Mouse (Mus musculus) left cerebral cortex, adult 2 months (tissue): ENCODE measurements around the gene Efna1. TPM values are rescaled to one million over a fixed set of nuclear protein-coding genes. Genes with fewer than 3 reads are reported as not detected.
A peak's percentile ranks its signal among the peaks of the same experiment; 100 is the strongest.

Source experiments
- DNase-seq, 2 experiments: peaks; one replicate each; pipeline ENCODE4 v3.0.0; 2021 to 2022; ENCODE audit warnings: low spot score in 2 of 2, mixed read lengths in 1 of 2; ENCODE audit errors: extremely low spot score in 1 of 2
- H3K27ac ChIP-seq: fragments of 200-600 bp; 2 replicates; pipeline ENCODE4 v1.8.1; 2022
- H3K4me3 ChIP-seq: fragments of 200-600 bp; 2 replicates; pipeline ENCODE4 v1.8.1; 2022
- CTCF ChIP-seq: fragments of 200-600 bp; IDR thresholded peaks from 2 replicates; pipeline ENCODE4 v1.8.1; 2022; ENCODE audit warnings: antibody characterized with exemption, mild to moderate bottlenecking, moderate library complexity
- intact Hi-C: fragments of 180-260 bp; cut with DNase I; formaldehyde crosslinking; loops from one replicate; pipeline ENCODE4 v1.15.1; 2025
- total RNA-seq, 2 experiments: library from RNA; stranded (reverse); gene quantifications; 2 replicates each; pipeline ENCODE4 v1.2.3; 2021

Gene Efna1
- total RNA-seq, 2 experiments from 2014 or later = 5.5 to 5.9 TPM

- Histone ChIP-seq H3K4me3 (peak overlapping the region; percentile 68), H3K27ac (peak overlapping the region; percentile 93)
- intact Hi-C loops = no loop called here
- peak; percentile 57 to 73 for DNase-seq
- TF ChIP-seq CTCF = no peak
Observed at GRCm38 (mm10) chr3:89270891-89271290, 10.1 kb downstream of the Efna1 start.

DNA sequence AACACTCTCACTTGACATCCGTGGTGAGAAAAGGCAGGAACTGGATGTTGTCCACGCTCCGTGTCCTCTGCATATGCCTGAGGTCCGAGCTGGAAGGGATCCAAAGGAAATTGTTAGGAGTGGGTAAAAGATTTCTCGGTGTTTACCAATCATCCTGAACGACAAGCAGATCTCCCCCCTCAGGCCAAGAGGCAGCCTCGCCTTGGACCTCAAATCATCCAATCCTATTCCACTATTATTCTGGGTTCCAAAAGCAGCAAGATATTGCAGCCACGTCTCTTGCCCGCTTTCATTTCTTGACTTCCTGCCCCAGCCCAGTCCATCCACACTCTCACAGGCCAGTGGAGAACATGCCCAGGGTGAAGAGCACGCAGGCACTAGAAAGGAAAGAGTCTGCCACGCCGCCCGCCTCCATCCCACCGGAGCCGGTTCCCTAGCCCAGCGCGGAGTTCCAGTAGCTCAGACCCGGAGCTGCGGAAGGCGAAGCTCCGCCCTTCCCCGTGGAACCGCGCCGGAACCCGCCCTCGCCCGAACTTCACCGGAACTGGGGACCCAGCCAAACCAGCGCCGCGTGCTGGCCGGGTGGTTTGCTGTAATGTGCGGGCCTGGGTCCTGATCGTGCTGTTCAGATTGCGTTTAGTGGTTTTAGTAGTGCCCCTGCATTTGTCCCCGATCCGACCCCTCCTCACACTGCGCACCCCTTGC, 10.7 kb downstream of the Efna1 start, which contains the start of gene Slc50a1:
Gene Slc50a1, minus strand, starts transcription at position 520 of the 705 bp plus-strand sequence.
- H3K4me3 ChIP-seq = peak within 1 kb of the TSS; percentile 68
- peak within 1 kb of the TSS; percentile 93 for H3K27ac ChIP-seq
- TF ChIP-seq CTCF = peak; percentile 46
- DNase-seq = peak; percentile 85 to 90
- intact Hi-C loops = no loop called here

GRCm38 (mm10) chr3:89268916-89269315, 12.0 kb downstream of the Efna1 start:
- DNase-seq = no peak
- intact Hi-C loops = no loop called here
- H3K4me3 ChIP-seq = peak overlapping the region; percentile 68
- H3K27ac ChIP-seq = peak overlapping the region; percentile 93; the same call in 1 of the 2 replicates
- TF ChIP-seq CTCF = no peak

DNA sequence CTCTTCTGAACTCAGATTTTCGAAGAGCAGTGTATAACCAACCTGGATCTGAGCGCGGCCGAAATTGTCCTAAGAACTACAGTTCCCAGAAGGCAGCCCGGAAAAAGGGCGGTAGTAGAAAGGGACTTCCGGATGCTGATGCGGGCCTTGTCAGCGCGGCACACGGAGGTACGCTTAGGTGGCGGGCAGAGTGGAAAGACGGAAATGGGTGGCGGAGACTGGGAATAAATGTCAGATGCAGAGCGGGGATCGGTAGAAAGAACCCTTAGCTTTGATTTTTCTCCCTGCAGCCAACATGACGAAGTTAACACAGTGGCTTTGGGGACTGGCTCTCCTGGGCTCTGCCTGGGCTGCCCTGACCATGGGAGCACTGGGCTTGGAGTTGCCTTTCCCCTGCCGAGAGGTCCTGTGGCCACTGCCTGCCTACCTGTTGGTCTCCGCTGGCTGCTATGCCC, 14.5 kb downstream of the Efna1 start:
- Histone ChIP-seq H3K4me3 (peak overlapping the region; percentile 76), H3K27ac (peak overlapping the region; percentile 93)
- intact Hi-C loops = no loop called here
- no peak for TF ChIP-seq CTCF
- DNase-seq = peak; percentile 77 to 78

- Histone ChIP-seq H3K27ac (peak overlapping the region; percentile 70; the same call in 1 of the 2 replicates), H3K4me3 (no peak overlapping the region)
- no peak for DNase-seq
- no peak for TF ChIP-seq CTCF
- intact Hi-C loops = no loop called here
Observed at GRCm38 (mm10) chr3:89262417-89262816, 18.5 kb downstream of the Efna1 start.

DNA sequence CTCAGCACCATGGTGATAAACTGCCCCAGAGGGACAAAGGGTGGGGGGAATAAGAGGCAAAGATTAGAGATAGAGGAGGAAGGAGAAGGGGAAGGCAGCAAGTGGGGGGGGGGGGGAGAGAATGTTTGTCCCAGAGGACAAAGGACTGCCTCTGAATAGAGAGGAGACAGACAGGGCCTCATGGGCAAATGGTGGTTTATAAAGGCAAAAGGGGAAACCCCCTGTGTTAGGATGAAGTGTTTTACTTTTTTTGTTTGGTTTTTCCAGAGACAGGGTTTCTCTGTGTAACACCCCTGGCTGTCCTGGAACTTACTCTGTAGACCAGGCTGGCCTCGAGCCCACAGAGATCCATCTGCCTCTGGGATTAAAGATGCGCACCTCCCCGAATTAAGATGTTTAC, 20.7 kb downstream of the Efna1 start:
- DNase-seq = no peak
- no peak for TF ChIP-seq CTCF
- H3K27ac ChIP-seq = no peak overlapping the region
- no peak overlapping the region for H3K4me3 ChIP-seq
- intact Hi-C loops = no loop called here

- H3K27ac ChIP-seq = no peak within 1 kb of the TSS
- TF ChIP-seq CTCF = no peak
- intact Hi-C loops = no loop called here
- no peak for DNase-seq
- H3K4me3 ChIP-seq = no peak within 1 kb of the TSS
Observed at GRCm38 (mm10) chr3:89259076-89259475, 21.9 kb downstream of the Efna1 start, which contains the start of gene Dpm3. Gene Dpm3, plus strand, starts transcription at chr3:89259358.

GRCm38 (mm10) chr3:89256177-89256576, 24.8 kb downstream of the Efna1 start:
- no peak for TF ChIP-seq CTCF
- intact Hi-C loops = no loop called here
- no peak overlapping the region for H3K27ac ChIP-seq
- no peak for DNase-seq
- H3K4me3 ChIP-seq = no peak overlapping the region

DNA sequence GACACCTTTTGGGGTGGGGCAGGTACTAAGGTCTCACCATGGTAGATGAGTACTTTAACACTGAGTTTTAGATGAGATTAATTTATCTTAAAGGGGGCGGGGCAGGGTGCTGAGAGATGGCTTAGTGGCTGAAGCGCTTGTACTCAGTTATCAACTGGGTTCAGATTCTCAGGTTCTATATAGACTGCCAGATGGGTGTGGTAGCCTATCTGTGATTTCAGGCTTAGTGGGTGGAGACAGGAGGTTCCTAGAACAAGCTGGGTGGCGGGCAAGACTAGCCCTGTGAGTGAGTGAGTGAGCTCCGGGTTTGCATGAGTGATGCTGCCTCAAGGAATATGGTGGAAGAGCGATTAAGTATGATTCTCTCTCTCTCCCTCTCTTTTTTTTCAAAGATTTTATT, 25.9 kb downstream of the Efna1 start:
- no peak for DNase-seq
- intact Hi-C loops = no loop called here
- Histone ChIP-seq H3K4me3 (no peak overlapping the region), H3K27ac (no peak overlapping the region)
- no peak for TF ChIP-seq CTCF

DNA sequence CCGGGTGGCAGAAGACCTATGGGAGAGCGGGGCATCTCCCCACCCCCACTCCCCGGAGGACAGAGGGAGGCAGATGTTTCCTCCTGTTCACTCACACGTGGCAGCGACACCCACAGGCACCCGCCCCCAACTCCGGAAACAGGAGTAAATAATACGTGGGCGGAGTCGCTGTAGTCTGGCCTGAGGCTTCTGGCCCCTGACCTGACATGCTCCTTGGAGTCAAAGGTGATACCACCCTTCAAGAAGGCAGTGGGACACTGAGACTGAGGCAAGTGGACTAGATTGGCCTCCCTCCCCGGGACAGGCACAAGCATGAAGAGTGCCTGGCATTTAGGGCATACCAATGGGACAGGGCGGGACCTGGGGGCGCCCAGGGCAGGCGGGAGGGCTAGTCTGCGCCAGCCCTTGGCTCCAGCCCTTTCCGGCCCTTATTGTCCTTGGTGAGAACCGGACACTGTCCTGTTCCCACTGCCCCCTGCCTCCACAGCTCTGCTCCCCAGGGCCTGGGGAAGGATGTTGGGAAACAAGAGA, 29.5 kb downstream of the Efna1 start:
- no peak for TF ChIP-seq CTCF
- intact Hi-C loops = loop anchor here (2.0 kb wide), 1 partner anchor 57 kb away; no protein-coding TSS in a partner anchor

DNA sequence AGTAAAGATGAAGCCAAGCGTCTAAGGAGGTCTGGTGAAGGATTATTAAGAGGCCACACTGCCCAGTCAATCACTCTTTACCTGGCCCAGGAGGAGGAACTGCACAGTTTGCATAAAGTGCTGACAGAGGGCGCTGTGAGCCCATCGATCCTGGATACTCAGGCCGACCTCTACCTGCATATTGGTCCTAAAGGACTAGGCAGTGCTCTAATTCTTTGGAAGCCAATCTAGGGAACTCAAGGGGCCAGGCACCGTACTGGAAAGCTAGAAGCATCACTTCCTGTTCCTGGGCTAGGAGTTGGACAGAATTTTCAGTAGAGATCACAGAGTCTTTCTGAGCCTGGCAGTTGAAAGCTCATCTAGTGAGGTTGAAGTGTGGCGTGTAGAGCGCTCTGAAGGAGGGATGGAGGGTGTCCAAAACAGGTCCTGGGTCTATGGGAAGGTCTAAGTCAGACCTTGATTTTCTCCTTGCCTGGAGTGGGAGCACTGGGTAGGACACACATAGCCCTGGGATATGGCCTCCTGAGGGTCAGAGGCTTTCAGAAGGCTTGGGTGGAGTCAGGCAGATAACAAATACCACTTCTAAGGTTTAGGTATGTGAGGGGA, 30.4 kb downstream of the Efna1 start:
- intact Hi-C loops = loop anchor here (1.0 to 2.0 kb wide), 2 partner anchors 32 to 58 kb away; no protein-coding TSS in a partner anchor
- DNase-seq = peak in 1 of 2 experiments; percentile 47
- Histone ChIP-seq H3K4me3 (no peak overlapping the region), H3K27ac (peak overlapping the region; percentile 1; the same call in 1 of the 2 replicates)
- peak; percentile 74 for TF ChIP-seq CTCF

More for the DNA sequence above, 29.5 kb downstream of the Efna1 start:
- Histone ChIP-seq H3K27ac (peak overlapping the region; percentile 40), H3K4me3 (no peak overlapping the region)
- DNase-seq = no peak

GRCm38 (mm10) chr3:89247466-89247865, 33.5 kb downstream of the Efna1 start:
- Histone ChIP-seq H3K27ac (no peak overlapping the region), H3K4me3 (no peak overlapping the region)
- DNase-seq = no peak
- TF ChIP-seq CTCF = no peak
- intact Hi-C loops = no loop called here
